Mouse (Mus musculus): ENCODE data around the gene Rab3il1. TPM values are rescaled to one million over a fixed set of nuclear protein-coding genes. Genes with fewer than 3 reads are reported as not detected.
A peak's percentile ranks its signal among the peaks of the same experiment; 100 is the strongest.

Rab3il1 gene
- polyA plus RNA-seq, 1 experiment from 2014 or later = 14.7 TPM

- DNase-seq (ENCODE audit: low spot score) = no peak
- Histone ChIP-seq H3K4me1 (replicated peaks; ENCODE audit: control insufficient read depth, insufficient read depth) (peaks cover 8% of the 10 kb centered on the region; the same call in 1 of the 2 replicates), H3K4me3 (ENCODE audit: low read depth, low read length) (peak overlapping the region; percentile 56), H3K9me3 (ENCODE audit: control insufficient read depth, low read length) (no peaks in the 10 kb centered on the region), H3K36me3 (ENCODE audit: control insufficient read depth, insufficient read depth, low read length) (no peaks in the 10 kb centered on the region), H3K27ac (replicated peaks) (no peak overlapping the region), H3K27me3 (ENCODE audit: control insufficient read depth, insufficient read depth, low read length) (no peaks in the 10 kb centered on the region), H3K4me2 (replicated peaks; ENCODE audit: low read depth) (peak overlapping the region; percentile 83), H3K9ac (ENCODE audit: low read length) (peak overlapping the region; percentile 68; the same call in 1 of the 2 replicates)
- no peak for TF ChIP-seq EP300 (optimal IDR thresholded peaks at IDR 0.05)
- no peak for TF ChIP-seq CTCF (IDR thresholded peaks at IDR 0.05; ENCODE audit: low read depth)
- WGBS = 65% methylated on average over 4 of the region's 4 CpGs
- no peak for ATAC-seq (ENCODE audit: low FRiP score, low TSS enrichment)
Measured at GRCm38 (mm10) chr19:10019214-10019760, 17.8 kb downstream of the Rab3il1 start.

- Histone ChIP-seq H3K4me1 (replicated peaks; ENCODE audit: control insufficient read depth, insufficient read depth) (peaks cover 10% of the 10 kb centered on the region), H3K9me3 (ENCODE audit: control insufficient read depth, low read length) (no peaks in the 10 kb centered on the region), H3K9ac (ENCODE audit: low read length) (no peak overlapping the region), H3K27ac (replicated peaks) (no peak overlapping the region), H3K4me3 (ENCODE audit: low read depth, low read length) (no peak overlapping the region), H3K27me3 (ENCODE audit: control insufficient read depth, insufficient read depth, low read length) (no peaks in the 10 kb centered on the region), H3K4me2 (replicated peaks; ENCODE audit: low read depth) (no peak overlapping the region), H3K36me3 (ENCODE audit: control insufficient read depth, insufficient read depth, low read length) (no peaks in the 10 kb centered on the region)
- TF ChIP-seq CTCF (IDR thresholded peaks at IDR 0.05; ENCODE audit: low read depth) (no peak), EP300 (optimal IDR thresholded peaks at IDR 0.05) (no peak)
- no peak for ATAC-seq (ENCODE audit: low FRiP score, low TSS enrichment)
- 75% methylated on average over 2 of the region's 2 CpGs for whole genome bisulfite sequencing
- DNase-seq (ENCODE audit: low spot score) = no peak
Measured at GRCm38 (mm10) chr19:10021981-10022380, 20.5 kb downstream of the Rab3il1 start.

GRCm38 (mm10) chr19:10022414-10023303 is 21.2 kb downstream of the Rab3il1 start:
- no peak overlapping the region for H3K4me2 ChIP-seq (replicated peaks; ENCODE audit: low read depth)
- DNase-seq (ENCODE audit: low spot score) (peak; percentile 49), ATAC-seq (ENCODE audit: low FRiP score, low TSS enrichment) (no peak; the same call in 1 of the 2 replicates)
- H3K27me3 ChIP-seq (ENCODE audit: control insufficient read depth, insufficient read depth, low read length) = no peaks in the 10 kb centered on the region
- H3K4me3 ChIP-seq (ENCODE audit: low read depth, low read length) = no peak overlapping the region
- H3K27ac ChIP-seq (replicated peaks) = peak overlapping the region; percentile 45
- no peaks in the 10 kb centered on the region for H3K9me3 ChIP-seq (ENCODE audit: control insufficient read depth, low read length)
- peak; percentile 77 for TF ChIP-seq CTCF (IDR thresholded peaks at IDR 0.05; ENCODE audit: low read depth)
- TF ChIP-seq EP300 (optimal IDR thresholded peaks at IDR 0.05) = no peak
- 77% methylated on average over 5 of the region's 5 CpGs for WGBS
- H3K4me1 ChIP-seq (replicated peaks; ENCODE audit: control insufficient read depth, insufficient read depth) = peaks cover 10% of the 10 kb centered on the region
- no peaks in the 10 kb centered on the region; the same call in 1 of the 2 replicates for H3K36me3 ChIP-seq (ENCODE audit: control insufficient read depth, insufficient read depth, low read length)
- no peak overlapping the region for H3K9ac ChIP-seq (ENCODE audit: low read length)

GRCm38 (mm10) chr19:10023304-10023758 is 21.9 kb downstream of the Rab3il1 start:
- TF ChIP-seq EP300 (optimal IDR thresholded peaks at IDR 0.05) (no peak), CTCF (IDR thresholded peaks at IDR 0.05; ENCODE audit: low read depth) (no peak)
- Histone ChIP-seq H3K4me1 (replicated peaks; ENCODE audit: control insufficient read depth, insufficient read depth) (peaks cover 10% of the 10 kb centered on the region), H3K36me3 (ENCODE audit: control insufficient read depth, insufficient read depth, low read length) (no peaks in the 10 kb centered on the region; the same call in 1 of the 2 replicates), H3K27me3 (ENCODE audit: control insufficient read depth, insufficient read depth, low read length) (no peaks in the 10 kb centered on the region), H3K9me3 (ENCODE audit: control insufficient read depth, low read length) (no peaks in the 10 kb centered on the region), H3K4me2 (replicated peaks; ENCODE audit: low read depth) (no peak overlapping the region), H3K27ac (replicated peaks) (peak overlapping the region; percentile 45; the same call in 1 of the 2 replicates), H3K9ac (ENCODE audit: low read length) (no peak overlapping the region), H3K4me3 (ENCODE audit: low read depth, low read length) (no peak overlapping the region)
- no peak for DNase-seq (ENCODE audit: low spot score)
- WGBS = 64% methylated on average over 9 of the region's 9 CpGs
- no peak for ATAC-seq (ENCODE audit: low FRiP score, low TSS enrichment)

GRCm38 (mm10) chr19:10025169-10025875 is 23.9 kb downstream of the Rab3il1 start:
- WGBS = 11% methylated on average over 8 of the region's 8 CpGs
- TF ChIP-seq CTCF (IDR thresholded peaks at IDR 0.05; ENCODE audit: low read depth) (no peak), EP300 (optimal IDR thresholded peaks at IDR 0.05) (no peak)
- Histone ChIP-seq H3K27ac (replicated peaks) (0 out of 2 replicates have a peak overlapping the region, but pooled peaks have one; percentile 45), H3K9me3 (ENCODE audit: control insufficient read depth, low read length) (no peaks in the 10 kb centered on the region), H3K27me3 (ENCODE audit: control insufficient read depth, insufficient read depth, low read length) (no peaks in the 10 kb centered on the region), H3K9ac (ENCODE audit: low read length) (no peak overlapping the region), H3K4me2 (replicated peaks; ENCODE audit: low read depth) (no peak overlapping the region), H3K4me3 (ENCODE audit: low read depth, low read length) (no peak overlapping the region), H3K36me3 (ENCODE audit: control insufficient read depth, insufficient read depth, low read length) (no peaks in the 10 kb centered on the region; the same call in 1 of the 2 replicates), H3K4me1 (replicated peaks; ENCODE audit: control insufficient read depth, insufficient read depth) (peaks cover 6% of the 10 kb centered on the region; the same call in 1 of the 2 replicates)
- ATAC-seq (ENCODE audit: low FRiP score, low TSS enrichment) (no peak), DNase-seq (ENCODE audit: low spot score) (no peak)

Measured in stomach, postnatal 0 days (tissue).